Mouse (Mus musculus): ENCODE results near the gene Mtmr4.

Mtmr4 gene

DNA sequence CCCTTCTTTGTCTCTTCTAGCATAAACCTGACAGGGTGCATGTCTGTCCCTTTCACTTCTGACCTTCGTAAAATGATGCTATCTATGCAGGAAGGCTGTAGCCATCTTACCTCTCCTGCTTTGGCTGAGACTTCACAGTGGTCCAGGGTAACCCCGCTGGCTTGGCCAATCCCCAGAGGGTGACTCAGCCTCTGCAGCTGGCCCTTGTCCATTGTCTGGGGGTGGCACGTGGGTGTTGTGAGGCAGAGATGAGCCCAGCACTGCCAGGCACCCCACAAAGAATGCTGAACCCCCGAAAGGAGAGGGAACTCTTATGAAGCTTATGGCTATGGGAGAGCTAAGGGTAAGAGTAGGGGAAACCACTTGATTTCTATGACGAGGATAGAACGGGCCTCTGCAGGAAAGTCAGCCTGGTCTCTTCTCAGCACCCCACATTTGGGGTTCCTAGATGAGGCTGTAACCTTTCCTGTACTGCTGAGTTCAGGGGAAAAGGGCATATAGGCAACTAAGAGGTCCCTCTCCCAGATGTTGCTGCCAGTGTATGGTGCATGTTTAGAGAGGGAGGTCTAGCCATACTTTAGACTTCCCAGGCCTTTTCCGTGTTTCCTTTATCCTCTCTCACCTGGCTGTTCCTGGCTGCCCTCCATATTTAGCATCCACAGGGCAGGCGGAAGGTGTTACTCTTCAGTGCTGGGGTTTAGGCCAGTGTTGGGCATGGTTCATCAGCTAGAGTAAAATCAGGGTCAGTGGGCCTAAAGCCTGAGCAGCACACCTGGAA is 9.8 kb upstream of the Mtmr4 start:
- DNase-seq (ENCODE audit: low read depth, low spot score) = no peak

GRCm38 (mm10) chr11:87583291-87584034 is 8.5 kb upstream of the Mtmr4 start:
- DNase-seq (ENCODE audit: low read depth, low spot score) = no peak

- no peak for DNase-seq (ENCODE audit: low read depth, low spot score)
Observed at GRCm38 (mm10) chr11:87584711-87585505, 7.1 kb upstream of the Mtmr4 start.

- DNase-seq (ENCODE audit: low read depth, low spot score) = no peak
Observed at GRCm38 (mm10) chr11:87587211-87587874, 4.6 kb upstream of the Mtmr4 start.

- no peak for DNase-seq (ENCODE audit: low read depth, low spot score)
Observed at GRCm38 (mm10) chr11:87589605-87590004, 2.4 kb upstream of the Mtmr4 start.

- DNase-seq (ENCODE audit: low read depth, low spot score) = peak; percentile 66
Observed at GRCm38 (mm10) chr11:87590841-87591525, 979 bp upstream of the Mtmr4 start.

DNA sequence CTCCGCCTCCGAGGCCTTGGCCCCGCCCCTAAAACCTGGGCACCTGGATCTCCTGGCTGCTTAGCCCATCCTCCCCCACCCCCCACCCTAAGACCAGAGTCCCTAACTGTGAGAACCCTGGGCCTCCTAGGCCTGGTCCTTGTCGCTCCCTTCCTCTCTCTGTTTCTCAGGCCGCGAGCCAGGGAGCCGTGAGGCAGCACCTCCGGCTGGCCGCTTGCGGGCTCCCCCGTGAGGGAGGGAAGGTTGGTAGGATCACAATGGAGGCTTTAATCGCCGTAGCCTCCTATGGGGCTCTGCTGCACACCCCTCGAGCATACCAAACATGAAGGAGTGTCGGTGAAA is 363 bp downstream of the Mtmr4 start:
- no peak for DNase-seq (ENCODE audit: low read depth, low spot score)

DNA sequence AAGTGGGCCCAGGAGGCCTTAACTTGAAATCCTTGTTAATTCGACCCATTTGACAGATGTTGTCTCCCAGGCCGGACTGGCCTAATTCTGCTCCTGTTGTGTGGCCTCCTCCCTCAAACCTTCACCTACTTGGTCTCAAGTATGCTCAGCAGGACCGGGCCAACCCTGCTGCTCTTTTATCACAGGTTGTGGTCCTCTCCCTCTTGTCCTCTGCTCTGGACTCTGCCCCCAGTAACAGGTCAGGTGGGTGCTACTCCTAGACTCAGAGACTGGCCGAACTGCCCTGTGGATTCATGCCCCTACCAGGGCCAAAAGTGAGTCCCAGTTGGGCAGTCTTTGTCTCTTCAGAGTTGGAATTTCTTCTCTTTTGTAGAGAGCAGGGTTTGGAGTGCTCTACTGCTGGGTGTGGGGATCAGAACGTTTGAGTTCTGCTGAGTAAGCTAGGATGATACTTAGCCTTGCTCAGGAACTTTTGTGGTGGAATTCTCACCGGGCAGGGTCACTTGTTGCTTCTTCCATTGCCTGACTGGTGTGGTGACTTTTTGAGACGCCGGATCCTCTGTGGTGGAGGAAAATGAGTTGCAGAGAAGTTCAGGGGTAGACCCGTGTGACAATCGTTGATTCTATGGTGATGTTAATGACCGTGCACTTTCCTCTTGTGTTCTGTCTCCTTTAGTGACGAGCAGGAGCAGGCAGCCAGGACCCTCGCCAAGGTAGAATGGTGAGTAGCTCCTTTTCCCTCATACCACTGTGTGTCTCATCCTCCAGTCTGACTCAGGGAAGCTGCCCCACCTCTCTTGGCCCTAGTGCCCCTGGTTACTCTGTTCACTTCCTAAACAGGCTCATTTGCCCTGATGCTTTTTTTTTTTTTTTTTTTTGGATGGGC is 994 bp downstream of the Mtmr4 start:
- peak; percentile 30 for DNase-seq (ENCODE audit: low read depth, low spot score)

- peak; percentile 86 for DNase-seq (ENCODE audit: low read depth, low spot score)
Observed at GRCm38 (mm10) chr11:87595327-87595841, 3.4 kb downstream of the Mtmr4 start.

DNA sequence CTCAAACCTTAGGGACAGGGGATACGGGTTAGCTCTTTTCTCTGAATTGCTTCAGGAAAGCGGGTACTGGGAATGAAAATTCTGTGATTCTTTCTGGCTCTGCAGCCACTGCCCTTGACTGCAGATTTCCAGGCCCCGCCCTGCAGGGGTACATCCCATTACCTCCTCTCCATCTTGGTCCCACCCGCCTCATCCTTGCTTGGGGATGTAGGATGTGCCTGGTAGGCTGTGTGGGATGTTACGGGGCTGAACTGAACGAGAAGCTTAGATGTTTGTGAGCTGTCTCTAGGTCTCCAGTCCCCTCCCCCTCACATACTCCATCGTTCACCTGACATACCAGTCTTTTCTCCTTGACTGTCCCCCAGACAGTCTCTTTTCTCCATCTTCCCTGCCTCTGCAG is 4.0 kb downstream of the Mtmr4 start:
- DNase-seq (ENCODE audit: low read depth, low spot score) = no peak

GRCm38 (mm10) chr11:87596492-87596891 is 4.5 kb downstream of the Mtmr4 start:
- peak; percentile 23 for DNase-seq (ENCODE audit: low read depth, low spot score)

GRCm38 (mm10) chr11:87597061-87597460 is 5.1 kb downstream of the Mtmr4 start:
- DNase-seq (ENCODE audit: low read depth, low spot score) = no peak

DNA sequence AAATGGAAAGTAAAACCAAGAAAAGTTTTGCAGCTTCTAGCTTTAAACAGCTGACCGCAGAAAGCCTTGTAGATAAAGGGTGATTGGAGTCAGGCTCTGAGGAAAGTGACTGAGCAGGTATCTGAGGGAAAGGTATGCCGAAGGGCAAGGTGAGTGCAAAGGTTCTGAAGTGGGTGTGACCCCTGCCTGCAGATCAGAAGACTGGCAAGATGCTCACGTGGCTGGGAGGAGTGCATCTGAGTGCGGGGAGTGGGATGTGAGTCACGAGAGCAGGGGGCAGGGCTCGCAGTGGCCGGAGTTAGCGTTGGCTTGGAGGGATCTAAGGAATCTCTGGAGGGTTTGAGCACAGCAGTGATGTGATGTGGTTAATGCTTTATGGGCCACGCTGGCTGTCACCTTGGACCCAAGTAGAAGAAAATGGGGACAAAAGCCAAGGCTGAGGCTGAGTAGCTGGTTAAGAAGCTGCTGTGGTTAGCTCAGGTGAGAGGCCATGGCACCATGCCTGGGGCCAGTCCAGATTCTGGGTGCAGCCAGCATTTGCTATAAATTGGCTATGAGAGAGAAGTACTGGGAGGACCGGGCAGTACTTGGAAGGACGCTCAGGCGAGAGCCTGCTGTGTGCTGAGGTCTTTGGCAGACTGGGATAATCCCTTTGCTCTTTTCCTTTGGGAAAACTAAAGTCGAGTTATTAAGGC is 7.6 kb downstream of the Mtmr4 start:
- DNase-seq (ENCODE audit: low read depth, low spot score) = no peak

- DNase-seq (ENCODE audit: low read depth, low spot score) = no peak
Observed at GRCm38 (mm10) chr11:87600322-87600853, 8.4 kb downstream of the Mtmr4 start.

DNA sequence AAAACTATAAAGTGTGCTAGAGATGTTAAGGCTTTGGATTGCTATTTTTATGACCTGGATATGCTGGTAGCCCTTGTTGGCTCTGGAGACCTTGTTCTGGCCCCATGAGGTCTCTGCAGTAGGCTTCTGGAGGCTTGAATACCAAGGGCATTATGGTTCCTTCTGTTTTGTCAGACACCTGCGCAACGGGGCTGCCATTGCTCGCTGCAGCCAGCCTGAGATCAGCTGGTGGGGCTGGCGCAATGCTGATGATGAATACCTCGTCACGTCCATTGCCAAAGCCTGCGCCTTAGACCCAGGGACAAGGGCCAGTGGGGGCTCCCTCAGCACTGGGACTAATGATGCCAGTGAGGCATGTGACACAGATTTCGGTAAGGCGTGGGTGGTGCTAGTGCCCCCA is 10.3 kb downstream of the Mtmr4 start:
- DNase-seq (ENCODE audit: low read depth, low spot score) = no peak

GRCm38 (mm10) chr11:87603571-87603970 is 11.6 kb downstream of the Mtmr4 start:
- DNase-seq (ENCODE audit: low read depth, low spot score) = no peak

DNA sequence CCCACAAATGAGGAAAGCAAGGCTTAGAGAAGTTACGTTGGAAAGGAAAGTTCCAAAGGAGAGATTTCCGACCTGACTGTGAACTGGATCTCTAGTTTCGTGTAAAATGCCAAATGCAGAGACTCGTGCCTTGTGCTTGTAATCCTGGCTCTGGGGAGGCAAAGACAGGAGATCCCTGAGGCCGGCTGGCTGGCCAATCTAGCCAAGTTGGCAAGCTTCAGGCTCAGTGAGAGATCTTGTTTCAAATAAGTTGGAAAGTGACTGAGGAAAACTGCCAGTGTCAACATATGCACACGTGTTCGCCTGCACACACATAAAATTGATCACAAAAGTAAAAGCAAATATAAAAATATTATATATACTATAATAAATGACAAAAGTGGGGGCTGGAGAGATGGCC is 17.3 kb downstream of the Mtmr4 start:
- no peak for DNase-seq (ENCODE audit: low read depth, low spot score)

DNA sequence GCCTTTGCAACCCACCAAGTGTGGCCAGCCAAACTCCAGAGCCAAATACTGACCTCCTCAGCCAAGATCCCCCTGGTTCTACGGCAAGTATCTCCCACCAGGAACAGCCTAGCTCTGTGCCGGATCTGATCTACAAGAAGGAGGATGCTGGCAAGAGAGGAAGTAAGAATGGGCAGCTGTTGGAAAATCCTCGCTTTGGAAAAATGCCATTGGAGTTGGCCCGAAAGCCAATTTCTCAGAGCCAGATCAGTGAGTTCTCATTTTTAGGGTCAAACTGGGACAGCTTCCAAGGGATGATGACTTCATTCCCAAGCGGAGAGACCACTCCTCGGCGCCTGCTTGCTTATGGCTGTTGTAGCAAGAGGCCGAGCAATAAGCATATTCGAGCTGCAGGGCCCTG is 19.6 kb downstream of the Mtmr4 start:
- DNase-seq (ENCODE audit: low read depth, low spot score) = no peak

DNA sequence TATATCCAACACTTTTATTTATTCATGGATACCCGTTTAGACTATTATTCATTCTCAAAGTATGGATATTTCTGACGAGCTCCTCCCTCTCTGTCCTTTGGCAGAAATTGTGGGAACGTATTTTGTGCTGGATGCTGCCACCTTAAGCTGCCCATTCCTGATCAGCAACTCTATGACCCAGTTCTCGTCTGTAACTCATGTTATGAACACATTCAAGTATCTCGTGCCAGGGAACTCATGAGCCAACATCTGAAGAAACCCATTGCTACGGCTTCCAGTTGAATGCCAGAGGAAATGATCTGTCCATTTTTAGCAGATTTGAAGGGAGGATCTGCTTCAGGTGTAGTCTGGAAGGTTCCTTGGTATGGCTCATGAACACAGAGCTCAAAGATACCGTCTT is 22.0 kb downstream of the Mtmr4 start:
- no peak for DNase-seq (ENCODE audit: low read depth, low spot score)
